Mouse (Mus musculus): ENCODE measurements around the gene Il1r2.

Il1r2 gene

DNA sequence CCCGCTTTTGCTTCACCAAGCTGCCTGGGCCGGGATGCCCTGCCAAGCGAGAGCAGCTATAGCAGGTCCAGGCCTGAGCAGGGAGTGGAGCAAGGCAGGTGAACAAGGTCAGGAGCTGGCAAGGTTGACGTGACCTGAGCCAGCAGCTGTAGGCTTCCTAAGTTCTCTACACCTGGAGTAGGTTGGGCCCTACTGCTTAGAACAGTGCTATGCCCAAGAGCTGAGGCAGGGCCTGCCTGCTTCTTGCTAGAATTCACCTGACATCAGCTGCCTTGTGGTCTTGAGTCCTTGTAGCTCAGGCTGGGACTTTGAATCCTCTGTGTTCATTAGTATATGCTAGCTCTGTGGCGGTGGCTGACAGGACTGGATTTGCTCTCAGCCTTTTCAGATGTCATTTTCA is at the start of gene Il1r2:
Gene Il1r2 (plus strand): TSS at position 301 of the 400 bp plus-strand sequence.
- DNase-seq (ENCODE audit: low spot score), result no peak

DNA sequence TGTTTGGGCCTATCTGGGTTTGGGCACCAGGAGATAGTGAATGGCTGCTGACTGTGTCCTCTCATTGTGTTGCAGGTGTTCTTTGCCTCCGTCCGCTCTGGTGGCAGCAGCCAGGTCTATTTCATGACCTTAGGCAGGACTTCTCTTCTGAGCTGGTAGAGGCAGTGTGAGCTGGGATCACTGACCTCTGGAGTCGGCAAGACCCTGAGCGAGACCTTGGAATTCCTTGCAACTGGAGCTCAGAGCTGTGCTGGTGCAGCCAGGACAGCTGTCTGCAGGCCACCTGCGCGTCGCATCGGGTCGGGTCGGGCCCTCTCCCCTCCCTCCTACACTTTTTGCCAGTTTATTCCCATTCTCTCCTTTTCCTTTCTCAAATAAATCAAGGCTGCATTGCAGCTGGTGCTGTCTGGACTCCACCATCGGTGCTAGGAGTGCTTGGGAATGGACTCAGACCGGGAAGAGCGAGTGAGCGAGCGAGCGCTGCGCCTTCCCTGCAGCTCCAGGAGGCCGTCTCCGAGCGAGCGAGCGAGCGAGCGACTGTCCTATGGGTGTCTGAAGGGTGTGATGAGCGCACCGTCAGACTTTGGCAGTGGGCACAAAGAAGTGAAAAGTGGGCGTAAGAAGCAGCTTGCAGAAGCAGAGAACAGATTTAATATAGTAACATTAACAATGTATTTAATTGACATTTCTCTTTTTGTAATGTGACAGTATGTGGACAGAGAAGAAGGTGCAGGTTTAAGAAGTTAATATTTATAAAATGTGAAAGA is 49.1 kb upstream of the Il1r2 start:
- no peak for DNase-seq (ENCODE audit: low spot score)

DNA sequence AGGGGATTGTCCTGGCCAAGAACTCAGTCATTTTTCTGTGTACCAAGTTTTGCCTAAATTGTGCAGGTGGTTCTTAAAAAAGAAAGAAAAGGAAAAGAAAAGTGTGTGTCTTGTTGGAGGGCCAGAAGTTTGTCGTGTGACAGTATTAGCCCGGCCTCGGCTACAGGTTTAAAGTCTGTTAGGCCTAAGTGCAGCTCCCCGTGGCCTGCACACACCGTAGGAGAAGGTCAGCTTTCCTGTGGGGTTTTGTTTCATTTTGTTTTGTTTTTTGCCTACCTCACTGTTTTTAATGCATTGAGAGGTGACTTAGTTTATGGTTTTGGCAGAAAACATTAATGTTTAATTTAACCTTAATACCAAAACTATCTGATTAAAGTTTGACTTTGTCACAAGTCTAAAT is 48.5 kb upstream of the Il1r2 start:
- no peak for DNase-seq (ENCODE audit: low spot score)

DNA sequence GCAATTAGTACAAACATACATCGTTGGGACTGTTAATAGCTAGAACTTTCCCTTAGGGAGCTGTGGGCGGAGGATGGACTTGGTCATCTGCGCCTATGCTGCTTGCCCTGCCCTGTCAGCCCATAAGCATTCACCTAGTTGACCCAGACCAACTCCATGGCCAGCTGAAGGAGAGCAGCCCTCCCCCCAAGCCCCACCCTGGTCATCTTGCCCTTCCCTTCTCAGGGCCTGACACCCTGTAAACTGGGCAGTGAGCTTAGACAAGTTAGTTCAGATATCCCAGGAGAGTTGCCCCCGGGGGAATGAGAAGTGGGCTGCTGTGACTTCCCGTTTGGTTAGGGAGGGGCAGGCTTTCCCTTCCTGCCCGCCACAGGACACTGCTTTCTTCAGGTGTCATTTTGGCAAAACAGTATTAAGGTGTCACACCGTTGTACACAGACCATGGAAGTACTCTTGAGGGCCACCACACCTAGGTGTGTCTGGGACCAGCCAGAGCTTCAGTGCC is 46.7 kb upstream of the Il1r2 start:
- no peak for DNase-seq (ENCODE audit: low spot score)

DNA sequence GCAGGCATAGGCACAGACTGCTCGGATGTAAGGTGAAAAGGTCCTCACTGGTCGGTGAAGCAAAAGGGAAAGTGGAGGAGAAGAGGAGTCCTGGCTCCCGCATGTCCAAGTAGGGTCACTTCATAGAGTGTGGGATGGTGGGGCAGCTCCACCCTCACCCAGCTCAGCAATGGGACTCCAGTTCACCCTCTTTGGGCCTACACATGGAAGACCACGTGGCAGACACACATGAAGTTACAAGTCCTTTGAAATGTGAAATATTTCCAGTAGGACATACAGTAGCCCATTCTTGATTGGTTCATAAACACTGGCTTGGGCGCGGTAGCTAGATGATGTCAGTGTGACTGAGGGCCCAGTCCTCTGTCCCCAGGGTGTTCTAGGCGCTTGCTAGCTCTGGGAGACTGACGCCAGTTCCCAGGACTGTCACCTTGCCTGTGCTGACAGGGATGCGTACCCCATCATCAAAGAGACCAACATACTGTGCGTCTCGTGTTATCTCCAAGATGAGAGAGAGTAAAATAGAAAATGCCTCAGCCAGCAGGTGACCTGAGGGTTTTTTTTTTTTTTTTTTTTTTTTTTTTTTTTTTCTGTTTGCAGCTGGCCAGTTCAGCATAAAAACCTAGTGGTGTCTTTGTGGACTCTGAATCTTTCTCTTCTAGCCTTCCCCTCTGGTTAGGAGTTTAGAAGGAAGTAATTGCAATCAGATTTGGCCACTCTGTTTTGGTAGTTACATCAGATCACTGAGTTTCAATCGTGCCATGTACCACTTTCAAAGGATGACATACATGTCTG is 45.5 kb upstream of the Il1r2 start:
- no peak for DNase-seq (ENCODE audit: low spot score)

DNA sequence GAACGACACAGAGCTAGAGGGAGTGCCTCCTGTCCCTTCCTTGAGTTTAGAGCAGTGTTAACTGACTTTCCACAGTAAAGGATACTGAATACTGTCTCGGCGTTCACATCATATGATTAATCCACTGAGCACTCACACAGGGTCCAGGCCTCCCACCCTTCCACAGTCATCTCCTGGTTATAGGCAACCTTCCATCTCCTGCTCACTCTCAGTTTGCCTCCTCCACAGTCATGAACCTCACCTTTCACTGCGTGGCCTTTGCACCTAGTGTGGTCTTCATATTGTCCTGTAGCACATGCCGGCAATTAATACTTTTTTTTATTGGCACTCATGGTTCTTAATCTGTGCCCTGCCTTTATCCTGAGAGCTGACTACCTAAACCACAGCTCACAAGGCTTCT is 44.3 kb upstream of the Il1r2 start:
- no peak for DNase-seq (ENCODE audit: low spot score)

DNA sequence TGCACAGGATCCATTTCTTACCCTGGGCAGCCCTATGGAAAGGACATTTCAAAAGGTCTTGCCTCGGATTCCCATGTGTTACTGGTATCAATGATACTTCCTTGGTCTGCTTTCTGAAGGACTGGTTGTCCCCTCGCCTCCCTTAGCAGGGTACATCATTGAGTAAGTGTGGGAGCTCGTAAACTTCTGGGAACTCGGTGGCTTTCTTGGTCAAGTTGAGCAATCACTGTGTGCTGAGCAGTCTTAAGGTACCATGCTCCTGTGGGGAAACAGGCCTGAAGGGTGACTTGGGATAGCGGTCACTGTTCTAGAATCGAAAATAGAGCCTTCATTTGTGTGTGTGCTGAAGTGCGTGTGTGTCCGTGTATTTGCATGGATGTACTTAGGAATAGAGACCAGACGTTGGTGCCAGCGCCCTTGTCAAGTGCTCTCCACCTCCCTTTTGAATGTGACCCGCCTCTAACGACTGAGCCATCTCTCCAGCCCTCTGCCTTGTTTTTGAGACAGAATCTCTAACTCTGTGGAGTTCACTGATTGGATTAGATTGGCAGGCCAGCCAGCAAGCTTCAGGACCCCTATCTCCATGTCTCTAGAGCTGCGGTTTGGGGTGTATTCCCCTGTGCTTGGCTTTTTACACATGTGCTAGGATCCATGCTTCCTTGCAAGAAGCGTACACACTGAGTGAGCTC is 43.4 kb upstream of the Il1r2 start:
- no peak for DNase-seq (ENCODE audit: low spot score)

DNA sequence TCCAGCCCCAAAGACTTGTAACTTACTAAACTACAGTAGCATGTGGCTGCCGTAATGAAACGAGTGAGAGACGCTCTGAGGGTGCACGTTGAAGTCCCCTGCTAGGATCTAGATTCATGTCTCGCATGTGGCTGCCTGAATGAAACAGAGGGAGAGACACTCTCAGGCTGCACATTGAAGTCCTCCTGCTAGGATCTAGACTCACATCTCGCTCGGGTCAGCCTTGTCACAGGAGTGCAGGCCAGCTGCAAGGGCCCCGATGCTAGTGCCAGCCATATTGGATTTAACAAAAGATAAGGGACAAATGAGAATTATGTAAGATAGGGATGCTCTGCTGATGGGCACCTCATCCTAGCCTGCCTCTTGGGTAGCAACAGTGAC is 42.9 kb upstream of the Il1r2 start:
- no peak for DNase-seq (ENCODE audit: low spot score)

DNA sequence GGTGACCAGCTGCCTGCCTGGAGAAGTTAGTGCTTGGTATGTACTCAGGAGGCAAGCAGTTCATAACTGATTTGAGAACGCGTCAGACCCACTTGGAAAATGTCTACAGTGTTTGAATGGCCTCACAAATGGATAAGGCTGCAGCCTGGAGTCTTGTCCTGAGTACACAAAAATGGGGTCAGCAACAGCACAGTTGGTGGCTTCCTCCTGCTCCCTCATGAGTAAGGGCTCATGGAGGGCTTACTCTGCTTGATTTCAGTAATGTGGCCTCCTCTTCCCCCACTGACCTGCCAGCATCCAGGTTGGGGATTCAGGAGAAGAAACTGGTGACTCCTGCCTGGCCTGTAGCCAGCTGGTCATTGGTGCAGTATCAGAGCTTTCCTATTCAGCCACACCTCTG is 42.3 kb upstream of the Il1r2 start:
- no peak for DNase-seq (ENCODE audit: low spot score)

DNA sequence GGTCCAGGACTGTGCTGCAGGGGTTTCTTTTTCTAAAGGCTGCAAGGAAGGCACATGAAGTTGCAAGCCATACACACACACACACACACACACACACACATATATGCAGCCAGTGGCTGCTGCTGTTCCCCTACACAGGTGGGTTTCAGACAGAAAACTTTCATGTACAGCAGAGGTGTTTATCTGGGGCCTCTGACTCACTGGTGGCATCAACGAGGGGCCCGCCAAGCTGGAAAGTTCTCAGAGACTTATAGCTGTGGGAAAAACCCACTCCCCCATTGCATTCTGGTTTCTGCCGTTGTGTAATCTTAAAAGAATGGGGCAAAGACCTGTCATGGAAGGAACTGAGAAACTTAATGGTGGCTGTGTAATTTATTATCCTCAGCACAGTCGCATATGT is 40.6 kb upstream of the Il1r2 start:
- DNase-seq (ENCODE audit: low spot score), result no peak

DNA sequence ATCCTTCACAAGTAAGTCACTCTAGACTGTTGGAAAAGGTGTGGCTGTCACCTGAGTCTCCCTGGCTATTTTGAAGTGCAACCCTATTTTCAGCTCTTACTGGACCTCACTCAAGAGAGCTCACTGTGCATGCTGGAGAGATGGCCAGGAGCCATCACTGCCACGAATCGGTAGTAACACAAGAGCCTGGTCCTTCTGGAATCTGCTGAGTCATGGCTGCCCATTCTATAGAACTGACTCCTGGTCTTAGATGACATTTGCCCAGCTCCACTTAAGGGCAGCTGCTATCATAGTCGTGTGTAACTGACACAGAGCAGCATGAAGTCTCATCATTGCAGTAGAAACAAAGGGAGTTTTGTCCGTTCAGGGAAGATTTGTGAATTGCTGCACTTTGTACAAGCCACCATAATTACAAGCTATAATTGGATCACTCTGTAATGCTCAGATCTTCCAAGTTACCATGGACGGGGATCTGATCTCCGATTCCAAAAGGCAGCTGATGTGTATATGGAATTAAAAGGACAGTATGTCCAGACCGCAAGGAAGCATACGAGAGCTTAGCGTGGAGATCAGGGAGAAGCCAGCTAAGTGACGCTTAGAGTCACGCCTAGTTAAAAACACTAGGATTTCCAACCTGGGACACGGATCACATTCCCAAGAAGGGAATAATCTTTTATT is 40.0 kb upstream of the Il1r2 start:
- peak; percentile 41 for DNase-seq (ENCODE audit: low spot score)

DNA sequence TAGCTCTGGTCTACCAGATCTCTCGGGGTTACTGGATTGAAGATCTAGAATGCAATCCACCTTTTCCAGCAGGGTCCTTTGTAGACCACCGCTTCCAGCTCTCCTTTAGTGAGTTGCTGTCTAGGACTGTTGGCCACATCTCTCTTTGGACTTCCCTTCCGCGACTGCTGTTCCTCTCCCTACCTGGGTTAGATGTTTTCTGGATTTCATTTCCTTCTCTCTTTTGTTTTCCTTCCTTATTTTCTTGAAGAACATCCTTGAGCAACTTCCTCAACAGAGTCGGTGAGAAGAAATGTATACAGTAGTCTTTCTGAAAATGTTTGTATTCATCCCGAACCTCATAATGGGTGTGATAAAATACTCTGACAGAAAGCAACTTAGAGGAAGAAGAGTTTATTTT is 36.0 kb upstream of the Il1r2 start:
- DNase-seq (ENCODE audit: low spot score), result no peak

DNA sequence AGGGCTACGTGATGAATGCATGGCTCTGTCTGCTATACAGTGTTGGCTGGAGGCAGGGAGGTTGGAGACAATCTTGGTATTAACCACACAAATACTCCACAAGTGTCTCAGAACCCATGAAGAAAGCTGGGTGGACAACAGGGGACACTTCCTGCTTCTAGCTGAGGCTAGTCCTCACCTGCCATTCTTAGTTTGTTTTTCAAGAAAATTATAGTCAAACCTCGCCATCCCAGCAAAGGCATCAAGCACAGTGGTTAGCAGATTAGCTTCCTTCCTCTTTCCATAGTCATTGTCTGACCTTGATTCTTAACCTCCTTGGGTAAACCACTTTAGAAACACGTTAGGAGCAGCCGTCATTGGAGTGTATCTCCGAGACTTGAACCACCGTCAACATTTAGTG is 28.2 kb upstream of the Il1r2 start:
- no peak for DNase-seq (ENCODE audit: low spot score)

DNA sequence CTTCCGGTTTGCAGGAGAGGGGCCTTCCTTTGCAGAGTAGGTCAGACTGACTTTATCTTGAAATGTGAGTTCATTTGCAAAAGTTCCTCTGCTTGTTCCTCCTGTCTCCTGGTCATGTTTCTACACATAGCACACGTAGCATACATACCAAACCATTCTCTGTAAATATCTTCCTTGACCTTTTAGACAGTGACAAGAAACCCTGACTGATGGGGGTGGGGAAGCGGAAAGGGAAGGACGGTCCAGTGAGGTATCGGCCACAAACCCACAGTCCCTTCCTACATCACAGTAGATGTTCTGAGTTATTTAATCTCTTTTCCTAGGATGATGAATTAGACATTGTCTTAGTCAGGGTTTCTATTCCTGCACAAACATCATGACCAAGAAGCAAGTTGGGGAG is 27.3 kb upstream of the Il1r2 start:
- DNase-seq (ENCODE audit: low spot score), result no peak

DNA sequence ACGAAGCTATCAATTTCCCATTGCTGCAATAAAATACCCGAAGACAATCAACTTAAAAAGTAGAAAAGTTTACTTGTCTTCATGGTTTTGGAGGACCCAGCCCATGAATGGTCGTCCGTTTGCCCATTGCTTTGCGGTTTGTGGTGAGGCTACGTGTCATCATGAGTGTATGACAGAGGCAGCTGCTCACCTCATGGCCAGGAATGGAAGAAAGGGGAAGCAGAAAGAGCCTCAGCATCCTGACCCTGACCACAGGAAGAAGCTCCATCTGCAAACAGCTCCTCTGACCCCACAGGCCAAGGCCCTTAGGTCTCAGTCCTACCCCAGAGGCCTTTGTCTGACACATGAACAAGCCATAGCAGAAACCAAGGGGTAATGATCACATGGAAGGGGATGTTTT is 22.7 kb upstream of the Il1r2 start:
- no peak for DNase-seq (ENCODE audit: low spot score)

DNA sequence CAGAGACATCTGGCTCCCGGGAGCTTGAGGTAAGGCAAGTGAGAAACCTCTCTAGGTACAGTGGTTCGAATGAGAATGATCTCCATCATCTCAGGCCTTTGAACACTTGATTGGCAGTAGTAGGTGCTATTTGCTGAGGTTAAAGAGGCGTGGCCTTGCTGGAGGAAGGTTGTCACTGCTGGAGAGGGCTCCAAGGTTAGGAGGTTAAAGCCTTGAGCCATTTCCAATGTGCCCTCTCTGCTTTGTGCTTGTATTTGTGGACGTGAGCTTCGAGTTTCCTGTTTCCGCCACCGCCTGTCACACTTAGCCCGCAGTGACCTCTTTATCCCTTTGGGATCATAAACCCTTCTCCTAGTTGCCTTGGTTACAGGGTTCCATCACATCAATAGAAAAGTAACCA is 21.7 kb upstream of the Il1r2 start:
- DNase-seq (ENCODE audit: low spot score), result peak; percentile 21

DNA sequence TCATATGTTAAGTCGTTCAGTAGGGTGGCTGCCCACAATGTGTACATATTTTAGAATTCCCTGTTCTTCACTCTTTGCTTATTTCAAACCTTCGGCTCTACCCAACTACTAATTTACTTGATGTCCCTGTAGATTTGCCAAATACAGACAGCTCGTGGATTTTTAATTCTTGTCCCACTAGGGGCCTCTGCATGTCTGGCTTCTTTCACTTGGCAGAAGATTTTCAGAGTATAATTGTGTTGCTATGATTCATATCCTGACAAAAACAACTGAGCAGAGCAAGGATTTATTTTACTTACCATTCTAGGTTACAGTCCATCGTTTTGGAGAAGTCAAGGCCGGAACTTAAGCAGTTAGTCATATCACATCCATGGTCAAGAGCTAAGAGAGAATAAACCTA is 20.8 kb upstream of the Il1r2 start:
- DNase-seq (ENCODE audit: low spot score), result no peak

DNA sequence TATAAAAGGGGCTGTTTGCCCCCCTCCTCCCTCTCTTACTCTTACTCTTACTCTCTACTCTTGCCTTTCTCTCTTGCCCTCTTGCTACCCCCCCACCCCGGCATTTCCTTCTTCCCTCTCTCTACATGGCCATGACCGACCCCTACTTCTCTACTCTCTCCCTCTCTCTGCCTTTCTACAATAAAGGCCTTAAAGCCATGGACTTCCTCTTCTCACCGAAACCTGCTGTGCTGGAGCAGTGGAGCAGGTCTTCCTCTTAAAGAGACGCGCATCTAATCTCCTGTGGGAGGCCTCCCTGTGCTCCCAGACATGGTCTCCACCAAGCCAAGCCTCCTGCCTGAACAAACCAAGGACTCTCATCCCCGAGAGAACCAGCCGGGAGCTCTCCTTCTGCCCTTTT is 18.8 kb upstream of the Il1r2 start:
- DNase-seq (ENCODE audit: low spot score), result no peak

DNA sequence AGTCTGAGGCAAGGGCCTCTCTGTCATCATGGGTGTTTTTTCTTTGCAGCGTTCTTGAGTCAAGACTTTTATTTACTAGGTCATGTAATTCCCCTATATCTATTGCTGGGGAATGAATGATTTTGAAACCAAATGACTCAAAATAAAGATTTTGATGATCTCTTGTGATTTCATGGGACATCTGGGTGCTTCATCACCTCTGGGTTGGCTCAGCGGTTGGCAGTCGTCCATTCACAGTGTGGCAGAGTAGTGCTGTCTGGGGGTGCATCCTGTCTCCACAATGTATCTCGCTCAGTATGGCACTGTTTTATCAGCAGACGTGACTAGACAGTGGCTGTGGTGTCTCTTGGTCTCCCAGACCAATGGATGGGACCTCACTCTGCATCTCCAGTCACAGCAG is 17.9 kb upstream of the Il1r2 start:
- DNase-seq (ENCODE audit: low spot score), result no peak

DNA sequence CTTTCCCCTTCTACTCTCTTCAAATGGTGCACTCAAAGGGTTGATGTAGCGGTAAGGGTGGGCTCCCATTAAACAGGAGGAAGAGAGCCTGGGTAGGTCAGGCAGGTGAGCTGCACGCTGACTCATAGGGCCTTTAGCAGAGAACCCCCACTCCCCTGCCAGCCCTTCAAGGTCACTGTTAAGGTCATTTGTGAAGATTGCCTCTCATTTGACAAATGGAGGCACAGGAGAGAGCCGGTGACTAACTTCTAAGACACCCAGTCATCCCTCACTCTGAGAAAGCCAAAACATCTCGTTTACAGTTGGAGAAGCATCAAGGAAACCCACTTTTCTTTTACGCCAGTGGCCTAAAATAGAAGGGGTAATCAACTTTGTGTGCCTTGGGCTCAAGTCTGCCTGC is 16.5 kb upstream of the Il1r2 start:
- DNase-seq (ENCODE audit: low spot score), result no peak

DNA sequence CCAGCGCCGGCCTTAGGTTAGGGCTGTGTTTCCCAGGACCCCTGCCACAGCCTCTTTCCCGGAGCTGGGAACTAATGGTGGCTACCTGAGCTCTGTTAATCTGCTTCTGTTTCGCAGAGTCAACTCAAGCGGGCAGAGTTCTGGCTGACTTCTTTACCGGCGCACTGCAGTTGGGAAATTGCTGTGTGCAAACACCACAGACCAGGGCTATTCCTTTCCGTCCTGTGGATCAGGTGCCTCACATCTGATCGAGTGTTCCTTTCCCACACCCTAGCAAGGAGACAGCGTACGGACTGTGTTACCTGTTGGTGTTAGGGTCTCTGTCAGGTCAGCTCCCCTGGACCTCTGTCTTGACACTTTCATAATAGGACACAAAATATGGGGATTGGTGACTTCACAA is 15.9 kb upstream of the Il1r2 start:
- DNase-seq (ENCODE audit: low spot score), result no peak

DNA sequence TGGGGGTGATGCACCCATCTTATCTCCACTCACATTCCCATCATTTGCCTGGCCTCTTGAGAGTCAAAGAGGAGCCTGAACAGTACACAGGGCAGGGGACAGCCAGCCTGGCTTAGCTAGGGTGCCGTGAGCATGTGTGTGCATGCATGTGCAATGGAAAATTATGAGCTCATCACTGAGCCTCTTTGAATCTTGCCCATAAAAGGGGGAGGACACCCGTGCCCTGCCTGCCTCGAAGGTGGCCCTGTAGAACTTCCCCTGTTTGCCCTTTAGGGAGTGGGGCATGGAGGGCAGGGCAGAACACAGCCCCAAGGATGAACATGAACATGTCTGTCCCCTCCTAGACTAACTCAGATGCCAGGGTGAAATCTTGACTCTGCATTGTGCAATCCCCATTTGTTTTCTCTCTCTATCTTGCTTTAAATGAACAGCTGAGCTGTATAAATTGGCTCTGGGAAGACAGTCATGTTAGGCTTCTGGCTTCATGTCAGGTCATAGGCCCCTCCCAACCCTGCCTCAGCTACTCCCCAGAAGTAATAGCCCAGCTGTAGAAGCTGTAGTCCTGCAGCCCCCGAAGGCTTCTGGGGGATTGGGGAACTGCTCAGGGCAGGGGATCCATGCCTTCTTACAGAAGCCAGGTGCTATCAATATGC is 14.6 kb upstream of the Il1r2 start:
- DNase-seq (ENCODE audit: low spot score), result no peak

All from embryo, embryonic 10.5 days (tissue).